Mouse (Mus musculus): ENCODE results near the gene Camkk1. TPM values are rescaled to one million over a fixed set of nuclear protein-coding genes. Genes with fewer than 3 reads are reported as not detected.
A peak's percentile ranks its signal among the peaks of the same experiment; 100 is the strongest.

Camkk1 gene
- polyA plus RNA-seq, 1 experiment from 2014 or later: 14.0 TPM

GRCm38 (mm10) chr11:73039102-73039799 is 20.4 kb downstream of the Camkk1 start:
- 67% methylated on average over 9 of the region's 9 CpGs for WGBS
- no peak overlapping the region for H3K27ac ChIP-seq (ENCODE audit: low read depth, low read length)
- H3K4me3 ChIP-seq (ENCODE audit: low read depth, low read length): no peak overlapping the region
- H3K36me3 ChIP-seq (ENCODE audit: control insufficient read depth, insufficient read depth, low read length): peaks cover 18% of the 10 kb centered on the region
- H3K27me3 ChIP-seq (ENCODE audit: control insufficient read depth, insufficient read depth, low read length): no peaks in the 10 kb centered on the region
- no peaks in the 10 kb centered on the region for H3K4me1 ChIP-seq (ENCODE audit: control insufficient read depth, insufficient read depth, low read length)
- no peaks in the 10 kb centered on the region for H3K9me3 ChIP-seq (ENCODE audit: control insufficient read depth, low read length)
- no peak overlapping the region for H3K9ac ChIP-seq (replicated peaks; ENCODE audit: low read depth, low read length)
- H3K4me2 ChIP-seq (ENCODE audit: low read depth, low read length): no peak overlapping the region
- peak; percentile 67; the same call in 1 of the 2 replicates for ATAC-seq (ENCODE audit: low read depth)

GRCm38 (mm10) chr11:73044229-73044755 is 25.5 kb downstream of the Camkk1 start:
- H3K4me3 ChIP-seq (ENCODE audit: low read depth, low read length): no peak overlapping the region
- H3K27ac ChIP-seq (ENCODE audit: low read depth, low read length): no peak overlapping the region
- H3K27me3 ChIP-seq (ENCODE audit: control insufficient read depth, insufficient read depth, low read length): no peaks in the 10 kb centered on the region
- no peaks in the 10 kb centered on the region for H3K9me3 ChIP-seq (ENCODE audit: control insufficient read depth, low read length)
- 68% methylated on average over 6 of the region's 6 CpGs for WGBS
- H3K9ac ChIP-seq (replicated peaks; ENCODE audit: low read depth, low read length): no peak overlapping the region
- H3K4me1 ChIP-seq (ENCODE audit: control insufficient read depth, insufficient read depth, low read length): peaks cover 8% of the 10 kb centered on the region
- ATAC-seq (ENCODE audit: low read depth): no peak
- H3K36me3 ChIP-seq (ENCODE audit: control insufficient read depth, insufficient read depth, low read length): peaks cover 3% of the 10 kb centered on the region
- no peak overlapping the region for H3K4me2 ChIP-seq (ENCODE audit: low read depth, low read length)

- H3K27ac ChIP-seq (ENCODE audit: low read depth, low read length): no peak overlapping the region
- H3K27me3 ChIP-seq (ENCODE audit: control insufficient read depth, insufficient read depth, low read length): no peaks in the 10 kb centered on the region
- peaks cover 3% of the 10 kb centered on the region for H3K36me3 ChIP-seq (ENCODE audit: control insufficient read depth, insufficient read depth, low read length)
- 78% methylated on average over 4 of the region's 4 CpGs for WGBS
- H3K4me1 ChIP-seq (ENCODE audit: control insufficient read depth, insufficient read depth, low read length): peaks cover 8% of the 10 kb centered on the region
- ATAC-seq (ENCODE audit: low read depth): no peak
- no peaks in the 10 kb centered on the region for H3K9me3 ChIP-seq (ENCODE audit: control insufficient read depth, low read length)
- H3K9ac ChIP-seq (replicated peaks; ENCODE audit: low read depth, low read length): no peak overlapping the region
- no peak overlapping the region for H3K4me2 ChIP-seq (ENCODE audit: low read depth, low read length)
- no peak overlapping the region for H3K4me3 ChIP-seq (ENCODE audit: low read depth, low read length)
Measured at GRCm38 (mm10) chr11:73044789-73045188, 26.0 kb downstream of the Camkk1 start.

GRCm38 (mm10) chr11:73047542-73047996 is 28.8 kb downstream of the Camkk1 start, which contains the start of gene Ncbp3:
Ncbp3 (plus strand) TSS chr11:73047783.
- Histone ChIP-seq H3K4me1 (ENCODE audit: control insufficient read depth, insufficient read depth, low read length) (peaks cover 8% of the 10 kb centered on the region), H3K4me2 (ENCODE audit: low read depth, low read length) (peak within 1 kb of the TSS; percentile 75), H3K9me3 (ENCODE audit: control insufficient read depth, low read length) (no peaks in the 10 kb centered on the region), H3K4me3 (ENCODE audit: low read depth, low read length) (peak within 1 kb of the TSS; percentile 88), H3K36me3 (ENCODE audit: control insufficient read depth, insufficient read depth, low read length) (0 out of 2 replicates have a peak, but pooled peaks cover 4% of the 10 kb centered on the region), H3K27me3 (ENCODE audit: control insufficient read depth, insufficient read depth, low read length) (no peaks in the 10 kb centered on the region), H3K9ac (replicated peaks; ENCODE audit: low read depth, low read length) (peak within 1 kb of the TSS; percentile 95), H3K27ac (ENCODE audit: low read depth, low read length) (peak within 1 kb of the TSS; percentile 88)
- WGBS: 1% methylated on average over 39 of the region's 39 CpGs
- ATAC-seq (ENCODE audit: low read depth): peak; percentile 95

GRCm38 (mm10) chr11:73048030-73048876 is 29.4 kb downstream of the Camkk1 start:
- H3K27me3 ChIP-seq (ENCODE audit: control insufficient read depth, insufficient read depth, low read length): no peaks in the 10 kb centered on the region
- peak overlapping the region; percentile 88 for H3K4me3 ChIP-seq (ENCODE audit: low read depth, low read length)
- H3K9ac ChIP-seq (replicated peaks; ENCODE audit: low read depth, low read length): peak overlapping the region; percentile 95
- no peaks in the 10 kb centered on the region for H3K9me3 ChIP-seq (ENCODE audit: control insufficient read depth, low read length)
- H3K36me3 ChIP-seq (ENCODE audit: control insufficient read depth, insufficient read depth, low read length): 0 out of 2 replicates have a peak, but pooled peaks cover 4% of the 10 kb centered on the region
- ATAC-seq (ENCODE audit: low read depth): peak; percentile 72
- 2% methylated on average over 55 of the region's 55 CpGs for WGBS
- H3K4me1 ChIP-seq (ENCODE audit: control insufficient read depth, insufficient read depth, low read length): peaks cover 8% of the 10 kb centered on the region
- peak overlapping the region; percentile 88 for H3K27ac ChIP-seq (ENCODE audit: low read depth, low read length)
- peak overlapping the region; percentile 75 for H3K4me2 ChIP-seq (ENCODE audit: low read depth, low read length)

- 4% methylated on average over 4 of the region's 4 CpGs for WGBS
- Histone ChIP-seq H3K9ac (replicated peaks; ENCODE audit: low read depth, low read length) (no peak overlapping the region; the same call in 1 of the 2 replicates), H3K9me3 (ENCODE audit: control insufficient read depth, low read length) (no peaks in the 10 kb centered on the region), H3K27me3 (ENCODE audit: control insufficient read depth, insufficient read depth, low read length) (no peaks in the 10 kb centered on the region), H3K36me3 (ENCODE audit: control insufficient read depth, insufficient read depth, low read length) (peaks cover 7% of the 10 kb centered on the region), H3K4me1 (ENCODE audit: control insufficient read depth, insufficient read depth, low read length) (peaks cover 8% of the 10 kb centered on the region), H3K4me2 (ENCODE audit: low read depth, low read length) (peak overlapping the region; percentile 75), H3K4me3 (ENCODE audit: low read depth, low read length) (peak overlapping the region; percentile 88; the same call in 1 of the 2 replicates), H3K27ac (ENCODE audit: low read depth, low read length) (no peak overlapping the region)
- no peak for ATAC-seq (ENCODE audit: low read depth)
Measured at GRCm38 (mm10) chr11:73049335-73049734, 30.5 kb downstream of the Camkk1 start.

- 93% methylated on average over 1 of the region's 1 CpGs for WGBS
- H3K9ac ChIP-seq (replicated peaks; ENCODE audit: low read depth, low read length): no peak overlapping the region
Measured at GRCm38 (mm10) chr11:73052795-73053194, 34.0 kb downstream of the Camkk1 start.

GRCm38 (mm10) chr11:73057701-73058100 is 38.9 kb downstream of the Camkk1 start:
- H3K27me3 ChIP-seq (ENCODE audit: control insufficient read depth, insufficient read depth, low read length): no peaks in the 10 kb centered on the region
- ATAC-seq (ENCODE audit: low read depth): no peak
- WGBS: 96% methylated on average over 5 of the region's 5 CpGs
- H3K36me3 ChIP-seq (ENCODE audit: control insufficient read depth, insufficient read depth, low read length): peaks cover 24% of the 10 kb centered on the region
- H3K27ac ChIP-seq (ENCODE audit: low read depth, low read length): no peak overlapping the region
- no peak overlapping the region for H3K4me2 ChIP-seq (ENCODE audit: low read depth, low read length)
- H3K4me3 ChIP-seq (ENCODE audit: low read depth, low read length): no peak overlapping the region
- no peaks in the 10 kb centered on the region for H3K9me3 ChIP-seq (ENCODE audit: control insufficient read depth, low read length)
- H3K9ac ChIP-seq (replicated peaks; ENCODE audit: low read depth, low read length): no peak overlapping the region
- no peaks in the 10 kb centered on the region for H3K4me1 ChIP-seq (ENCODE audit: control insufficient read depth, insufficient read depth, low read length)

More at GRCm38 (mm10) chr11:73052795-73053194, 34.0 kb downstream of the Camkk1 start:
- H3K4me3 ChIP-seq (ENCODE audit: low read depth, low read length): no peak overlapping the region
- H3K4me1 ChIP-seq (ENCODE audit: control insufficient read depth, insufficient read depth, low read length): peaks cover 8% of the 10 kb centered on the region
- no peak overlapping the region for H3K4me2 ChIP-seq (ENCODE audit: low read depth, low read length)
- no peaks in the 10 kb centered on the region for H3K27me3 ChIP-seq (ENCODE audit: control insufficient read depth, insufficient read depth, low read length)
- H3K27ac ChIP-seq (ENCODE audit: low read depth, low read length): no peak overlapping the region
- peaks cover 22% of the 10 kb centered on the region for H3K36me3 ChIP-seq (ENCODE audit: control insufficient read depth, insufficient read depth, low read length)
- H3K9me3 ChIP-seq (ENCODE audit: control insufficient read depth, low read length): no peaks in the 10 kb centered on the region
- no peak for ATAC-seq (ENCODE audit: low read depth)
